Mouse (Mus musculus) olfactory bulb, adult 2 months (tissue): Measurements from ENCODE around the gene Hoxb6.

Source experiments
- CTCF ChIP-seq: fragments of 200-500 bp; IDR thresholded peaks from 2 replicates; pipeline ENCODE4 v1.5.1; 2012; ENCODE audit warnings: low read depth, mild to moderate bottlenecking, low read length, moderate library complexity; ENCODE audit not compliant: insufficient read depth
- POLR2A ChIP-seq: fragments of 200-500 bp; IDR thresholded peaks from 2 replicates; pipeline ENCODE4 v1.6.1; 2012; ENCODE audit warnings: mild to moderate bottlenecking, low read depth, low read length, moderate library complexity; ENCODE audit not compliant: insufficient read depth

DNA sequence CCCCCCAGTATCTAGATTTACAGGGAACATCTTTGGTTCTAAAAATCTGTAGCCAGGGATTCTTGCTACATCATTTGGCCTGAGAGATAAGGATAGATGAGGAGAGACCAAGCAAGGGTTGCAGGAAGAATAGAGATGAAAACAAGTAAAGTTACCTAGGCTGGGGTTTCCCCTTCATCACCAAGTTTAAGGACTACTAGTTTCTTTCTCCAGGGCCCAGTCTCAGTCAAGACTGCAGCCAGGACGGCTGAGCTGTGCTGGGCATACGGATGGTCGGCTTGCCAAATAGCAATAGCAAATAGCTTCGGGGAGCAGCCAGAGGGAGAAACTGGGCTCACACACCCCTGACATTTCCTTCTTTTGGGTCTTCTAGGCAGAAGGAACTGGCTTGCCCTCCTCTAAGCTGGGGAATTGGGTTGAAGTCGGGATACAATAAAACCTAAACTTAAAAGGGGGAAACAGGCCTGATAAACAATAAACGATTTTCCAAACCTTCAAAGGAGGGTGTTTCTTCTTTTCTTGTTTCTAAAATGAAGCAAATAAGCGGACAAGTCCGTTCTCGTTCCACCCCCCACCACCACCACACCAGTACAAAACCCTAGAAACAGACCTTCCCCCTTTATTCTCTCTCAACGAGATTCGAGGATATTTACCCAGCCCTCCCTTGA is 5.8 kb downstream of the Hoxb6 start:
- no peak for TF ChIP-seq POLR2A
- no peak for TF ChIP-seq CTCF
